Mouse (Mus musculus) limb, embryonic 14.5 days (tissue): ENCODE measurements at regions not wholly inside any gene's neighbourhood (a gene's known extent, or its start where the extent isn't known, plus 50 kb on each side); places are given as distances from the start of the nearest gene placed in this dataset.

Experiments
- ATAC-seq: fragments of 200-750 bp; cut with Nextera tagmentation; 2 replicates; pipeline ENCODE4 v1.8.0; 2017; ENCODE audit warnings: low read depth, moderate number of reproducible peaks, moderate TSS enrichment; ENCODE audit not compliant: low FRiP score
- DNase-seq: peaks from one replicate; pipeline ENCODE4 v3.0.0-alpha.2; 2015; ENCODE audit warnings: low spot score
- H3K27ac ChIP-seq: fragments of 300-500 bp; sonication (generic); replicated peaks from 2 replicates; pipeline ENCODE4 v1.5.1; 2014; ENCODE audit warnings: low read depth, mild to moderate bottlenecking, low read length, moderate library complexity, mixed read lengths
- H3K27me3 ChIP-seq: fragments of 300-500 bp; sonication (generic); 2 replicates; pipeline ENCODE4 v1.6.1; 2014; ENCODE audit warnings: low read length, mixed read lengths; ENCODE audit not compliant: control insufficient read depth, insufficient read depth
- H3K36me3 ChIP-seq: fragments of 300-500 bp; sonication (generic); 2 replicates; pipeline ENCODE4 v1.6.1; 2014; ENCODE audit warnings: mild to moderate bottlenecking, low read length, moderate library complexity, mixed read lengths; ENCODE audit not compliant: control insufficient read depth, insufficient read depth
- H3K4me1 ChIP-seq: fragments of 300-500 bp; sonication (generic); 2 replicates; pipeline ENCODE4 v1.6.1; 2014; ENCODE audit warnings: antibody characterized with exemption, low read length, mixed read lengths; ENCODE audit not compliant: control insufficient read depth, insufficient read depth
- H3K4me2 ChIP-seq: fragments of 300-500 bp; sonication (generic); replicated peaks from 2 replicates; pipeline ENCODE4 v1.6.1; 2014; ENCODE audit warnings: low read depth, mild to moderate bottlenecking, low read length, moderate library complexity; ENCODE audit not compliant: severe bottlenecking
- H3K4me3 ChIP-seq: fragments of 300-500 bp; sonication (generic); replicated peaks from 2 replicates; pipeline ENCODE4 v1.5.1; 2014; ENCODE audit warnings: low read length
- H3K9ac ChIP-seq: fragments of 300-500 bp; sonication (generic); 2 replicates; pipeline ENCODE4 v1.6.1; 2014; ENCODE audit warnings: mild to moderate bottlenecking, low read depth, low read length, moderate library complexity; ENCODE audit not compliant: severe bottlenecking
- H3K9me3 ChIP-seq: fragments of 300-500 bp; sonication (generic); 2 replicates; pipeline ENCODE4 v1.6.1; 2016; ENCODE audit warnings: low read length; ENCODE audit not compliant: control insufficient read depth
- POLR2A ChIP-seq: fragments of 200-500 bp; IDR thresholded peaks from 2 replicates; pipeline ENCODE4 v1.8.0; 2012; ENCODE audit warnings: inconsistent platforms, mild to moderate bottlenecking, moderate library complexity, borderline replicate concordance; ENCODE audit not compliant: insufficient read depth, insufficient read length; ENCODE audit errors: extremely low read depth
- WGBS: fragments of 180-500 bp; shearing (Covaris S2); extraction: QIAGEN DNeasy Blood & Tissue Kit; methylation state at CpG from one replicate; pipeline ENCODE4 v1.1.7; 2014; 5-methylcytosine and 5-hydroxymethylcytosine counted together

GRCm38 (mm10) chr6:143431896-143432450 lies 265.0 kb downstream of the Etnk1 start:
- H3K27ac ChIP-seq, result no peak overlapping the region
- WGBS, result 89% methylated on average over 13 of the region's 13 CpGs
- no peak for TF ChIP-seq POLR2A
- H3K9me3 ChIP-seq, result no peaks in the 10 kb centered on the region
- no peaks in the 10 kb centered on the region for H3K4me1 ChIP-seq
- H3K4me3 ChIP-seq, result no peak overlapping the region
- H3K36me3 ChIP-seq, result no peaks in the 10 kb centered on the region
- no peaks in the 10 kb centered on the region for H3K27me3 ChIP-seq
- no peak for ATAC-seq
- H3K9ac ChIP-seq, result no peak overlapping the region
- no peak overlapping the region for H3K4me2 ChIP-seq
- DNase-seq, result no peak

DNA sequence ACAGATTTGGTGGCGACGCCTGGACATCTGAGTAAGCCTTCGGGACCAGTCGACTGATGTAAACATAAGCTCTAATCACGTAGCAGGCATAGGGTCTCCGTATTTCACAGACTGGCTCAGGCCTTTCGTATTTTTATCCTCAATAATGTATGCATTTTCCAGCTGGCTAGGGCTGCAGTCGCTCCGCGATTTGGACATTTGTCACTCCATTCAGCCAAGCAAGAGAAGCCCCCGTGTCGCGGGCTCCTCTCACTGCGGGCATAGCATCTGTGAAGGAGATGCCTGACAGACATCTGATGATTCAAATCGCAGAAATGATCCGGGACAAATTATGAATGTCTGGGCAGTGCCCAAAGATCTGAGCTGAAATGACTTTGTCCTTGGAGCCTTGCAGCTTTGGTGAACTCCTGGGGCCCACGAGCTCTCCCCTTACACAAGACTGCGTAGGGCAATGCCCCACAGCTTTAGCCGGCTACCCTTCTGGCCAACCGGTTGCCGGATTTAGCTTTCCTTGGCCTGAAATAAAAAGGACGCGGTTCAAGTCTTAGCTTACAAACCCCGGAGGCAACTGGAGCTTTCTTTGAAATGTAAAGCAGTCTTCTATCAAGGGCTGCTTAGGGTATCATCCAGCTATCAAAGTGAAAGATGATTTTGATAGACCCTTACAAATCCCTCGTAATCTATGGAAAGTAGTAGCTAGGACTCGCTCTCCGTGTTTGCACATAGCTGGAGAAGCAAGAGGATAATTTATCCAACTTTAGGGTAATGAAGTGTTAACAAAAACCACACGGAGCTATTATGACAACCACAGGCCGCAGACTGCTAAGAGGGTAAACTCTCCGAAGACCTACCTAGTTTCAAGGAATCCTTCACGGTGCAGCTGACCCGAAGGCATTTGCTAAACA lies 270.6 kb downstream of the Etnk1 start:
- no peaks in the 10 kb centered on the region; the same call in 1 of the 2 replicates for H3K27me3 ChIP-seq
- DNase-seq (peak; percentile 56), ATAC-seq (peak; percentile 51)
- 44% methylated on average over 32 of the region's 32 CpGs for WGBS
- no peaks in the 10 kb centered on the region for H3K36me3 ChIP-seq
- H3K9ac ChIP-seq, result no peak overlapping the region
- no peak overlapping the region for H3K27ac ChIP-seq
- no peak overlapping the region for H3K4me3 ChIP-seq
- no peak for TF ChIP-seq POLR2A
- H3K9me3 ChIP-seq, result no peaks in the 10 kb centered on the region
- peaks cover 12% of the 10 kb centered on the region for H3K4me1 ChIP-seq
- H3K4me2 ChIP-seq, result no peak overlapping the region; the same call in 1 of the 2 replicates

DNA sequence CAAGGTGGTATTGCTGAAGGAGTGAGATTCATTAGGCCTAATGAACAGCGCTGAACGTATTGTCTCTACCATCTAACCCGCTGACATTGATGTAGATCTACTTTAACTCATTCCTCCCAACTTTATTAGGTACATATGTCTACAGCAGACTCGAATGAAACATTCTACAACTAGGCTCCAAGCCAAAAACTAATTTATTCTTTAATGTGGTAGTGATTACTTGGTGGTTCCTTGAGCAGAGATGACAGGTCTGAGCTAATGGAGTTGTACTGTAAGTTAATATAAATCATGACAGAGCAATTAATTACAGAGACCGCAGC lies 271.2 kb downstream of the Etnk1 start:
- Histone ChIP-seq H3K27ac (no peak overlapping the region), H3K9me3 (no peaks in the 10 kb centered on the region), H3K27me3 (no peaks in the 10 kb centered on the region; the same call in 1 of the 2 replicates), H3K4me1 (peaks cover 12% of the 10 kb centered on the region), H3K4me3 (no peak overlapping the region), H3K9ac (no peak overlapping the region), H3K36me3 (no peaks in the 10 kb centered on the region), H3K4me2 (no peak overlapping the region; the same call in 1 of the 2 replicates)
- TF ChIP-seq POLR2A, result no peak
- DNase-seq, result peak; percentile 81
- ATAC-seq, result peak; percentile 24; the same call in 1 of the 2 replicates
- 20% methylated on average over 5 of the region's 5 CpGs for WGBS

- H3K27me3 ChIP-seq, result no peaks in the 10 kb centered on the region; the same call in 1 of the 2 replicates
- no peak for ATAC-seq
- no peak overlapping the region for H3K4me2 ChIP-seq
- TF ChIP-seq POLR2A, result no peak
- WGBS, result 59% methylated on average over 10 of the region's 10 CpGs
- no peak overlapping the region for H3K4me3 ChIP-seq
- H3K36me3 ChIP-seq, result no peaks in the 10 kb centered on the region
- H3K9ac ChIP-seq, result no peak overlapping the region
- H3K27ac ChIP-seq, result no peak overlapping the region
- peaks cover 17% of the 10 kb centered on the region for H3K4me1 ChIP-seq
- no peak for DNase-seq
- H3K9me3 ChIP-seq, result no peaks in the 10 kb centered on the region
Measured at GRCm38 (mm10) chr6:143439484-143439883, 272.5 kb downstream of the Etnk1 start.

- WGBS, result 69% methylated on average over 15 of the region's 15 CpGs
- no peak for TF ChIP-seq POLR2A
- Histone ChIP-seq H3K27me3 (no peaks in the 10 kb centered on the region; the same call in 1 of the 2 replicates), H3K9me3 (no peaks in the 10 kb centered on the region), H3K4me1 (peaks cover 17% of the 10 kb centered on the region), H3K27ac (no peak overlapping the region), H3K4me3 (no peak overlapping the region), H3K4me2 (no peak overlapping the region), H3K9ac (no peak overlapping the region), H3K36me3 (no peaks in the 10 kb centered on the region)
- ATAC-seq, result no peak
- no peak for DNase-seq
Measured at GRCm38 (mm10) chr6:143440237-143440950, 273.4 kb downstream of the Etnk1 start.
